Mouse (Mus musculus): ENCODE measurements around the gene Cdk5rap2. TPM values are rescaled to one million over a fixed set of nuclear protein-coding genes. Genes with fewer than 3 reads are reported as not detected.

Cdk5rap2 gene
- total and polyA plus RNA-seq, 3 experiments: 10.5 to 15.4 TPM; not detected in 1

DNA sequence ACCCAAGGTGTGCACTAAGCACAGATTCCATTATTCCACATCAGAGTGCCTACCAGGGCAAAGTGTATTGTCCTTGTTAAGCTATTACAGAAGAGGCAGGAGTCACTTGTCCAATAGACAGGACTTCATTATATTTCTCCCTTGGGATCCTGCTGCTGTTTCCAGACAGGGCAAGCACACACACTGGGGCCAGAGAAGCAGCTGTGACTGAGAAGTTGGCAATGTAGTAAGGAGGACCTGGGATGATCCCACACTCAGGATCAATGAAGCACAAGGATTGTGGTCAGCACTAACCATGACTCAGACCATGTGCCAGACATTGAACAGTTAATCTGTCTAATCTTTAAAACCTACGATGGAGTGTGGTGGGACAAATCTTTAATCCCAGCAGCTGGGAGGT lies 88.7 kb downstream of the Cdk5rap2 start:
- TF ChIP-seq MYC (IDR thresholded peaks at IDR 0.05; ENCODE audit: low read depth, low read length) (no peak), RAD21 (IDR thresholded peaks at IDR 0.05; ENCODE audit: low read depth, low read length) (no peak), ETS1 (IDR thresholded peaks at IDR 0.05; ENCODE audit: low read depth, low read length) (no peak), CHD2 (IDR thresholded peaks at IDR 0.05; ENCODE audit: low read length) (no peak), MEF2A (IDR thresholded peaks at IDR 0.05; ENCODE audit: extremely low read depth, insufficient replicate concordance, low read depth, low read length, poor library complexity, severe bottlenecking) (no peak), MAZ (IDR thresholded peaks at IDR 0.05; ENCODE audit: low read depth, low read length) (no peak), ZNF384 (IDR thresholded peaks at IDR 0.05; ENCODE audit: low read depth, low read length) (no peak), E2F4 (IDR thresholded peaks at IDR 0.05; ENCODE audit: borderline replicate concordance, low read depth, low read length) (no peak), ZKSCAN1 (IDR thresholded peaks at IDR 0.05; ENCODE audit: low read depth, low read length) (no peak), NELFE (IDR thresholded peaks at IDR 0.05; ENCODE audit: low read depth, low read length) (no peak), USF1 (IDR thresholded peaks at IDR 0.05; ENCODE audit: low read depth, low read length) (no peak), SMC3 (IDR thresholded peaks at IDR 0.05; ENCODE audit: low read depth, low read length) (no peak), TBP (IDR thresholded peaks at IDR 0.05; ENCODE audit: low read depth, low read length) (no peak), JUND (IDR thresholded peaks at IDR 0.05; ENCODE audit: low read depth, low read length) (no peak), CTCF (IDR thresholded peaks at IDR 0.05 in 2 of 3, conservative IDR thresholded peaks at IDR 0.05 in 1 of 3; ENCODE audit: control insufficient read depth in 1 of 3, insufficient read depth in 1 of 3, low read depth in 2 of 3, low read length in 3 of 3, poor library complexity in 1 of 3, severe bottlenecking in 1 of 3) (no peak), GABPA (IDR thresholded peaks at IDR 0.05; ENCODE audit: low read depth, low read length) (no peak)
- H3K79me2 ChIP-seq (ENCODE audit: control insufficient read depth, insufficient read depth, low read length, poor library complexity): no peaks in the 10 kb centered on the region
- no peak for DNase-seq (ENCODE audit: low read depth, low spot score)
- no peak overlapping the region for H3K27ac ChIP-seq (ENCODE audit: control insufficient read depth, low read depth, low read length)
- no peak overlapping the region for H3K4me3 ChIP-seq (ENCODE audit: control insufficient read depth in 1 of 2, insufficient read depth in 1 of 2, low read depth in 2 of 2, low read length in 2 of 2)
- no peaks in the 10 kb centered on the region for H3K27me3 ChIP-seq (ENCODE audit: control insufficient read depth in 1 of 2, insufficient read depth in 2 of 2, low read length in 2 of 2)
- no peaks in the 10 kb centered on the region for H3K9me3 ChIP-seq (replicated peaks; ENCODE audit: insufficient read depth, low read length)
- peaks cover 0 to 3% of the 10 kb centered on the region in 2 experiments; a peak in 2 of 4 replicates for H3K36me3 ChIP-seq (ENCODE audit: control insufficient read depth in 1 of 2, insufficient read depth in 2 of 2, low read length in 2 of 2)
- H3K4me1 ChIP-seq (ENCODE audit: control insufficient read depth in 1 of 2, insufficient read depth in 2 of 2, low read length in 2 of 2): no peaks in the 10 kb centered on the region
- no peak overlapping the region for H3K9ac ChIP-seq (ENCODE audit: control insufficient read depth, low read depth, low read length, poor library complexity, severe bottlenecking)

- H3K27ac ChIP-seq (ENCODE audit: control insufficient read depth, low read depth, low read length): no peak overlapping the region
- no peaks in the 10 kb centered on the region for H3K27me3 ChIP-seq (ENCODE audit: control insufficient read depth in 1 of 2, insufficient read depth in 2 of 2, low read length in 2 of 2)
- no peaks in the 10 kb centered on the region for H3K9me3 ChIP-seq (replicated peaks; ENCODE audit: insufficient read depth, low read length)
- DNase-seq (ENCODE audit: low read depth, low spot score): no peak
- H3K4me3 ChIP-seq (ENCODE audit: control insufficient read depth in 1 of 2, insufficient read depth in 1 of 2, low read depth in 2 of 2, low read length in 2 of 2): no peak overlapping the region
- H3K4me1 ChIP-seq (ENCODE audit: control insufficient read depth in 1 of 2, insufficient read depth in 2 of 2, low read length in 2 of 2): no peaks in the 10 kb centered on the region
- TF ChIP-seq USF1 (IDR thresholded peaks at IDR 0.05; ENCODE audit: low read depth, low read length) (no peak), JUND (IDR thresholded peaks at IDR 0.05; ENCODE audit: low read depth, low read length) (no peak), SMC3 (IDR thresholded peaks at IDR 0.05; ENCODE audit: low read depth, low read length) (no peak), NRF1 (IDR thresholded peaks at IDR 0.05; ENCODE audit: insufficient read depth, low read depth, low read length, poor library complexity, severe bottlenecking) (no peak), EP300 (IDR thresholded peaks at IDR 0.05; ENCODE audit: low read depth in 1 of 2, low read length in 2 of 2) (no peak), UBTF (IDR thresholded peaks at IDR 0.05; ENCODE audit: borderline replicate concordance, insufficient read depth, low read depth, low read length) (no peak), ZKSCAN1 (IDR thresholded peaks at IDR 0.05; ENCODE audit: low read depth, low read length) (no peak), MAFK (IDR thresholded peaks at IDR 0.05; ENCODE audit: borderline replicate concordance, low read depth, low read length) (no peak)
- H3K79me2 ChIP-seq (ENCODE audit: control insufficient read depth, insufficient read depth, low read length, poor library complexity): no peaks in the 10 kb centered on the region
- H3K36me3 ChIP-seq (ENCODE audit: control insufficient read depth in 1 of 2, insufficient read depth in 2 of 2, low read length in 2 of 2): peaks cover 0 to 5% of the 10 kb centered on the region in 2 experiments; a peak in 2 of 4 replicates
- no peak overlapping the region for H3K9ac ChIP-seq (ENCODE audit: control insufficient read depth, low read depth, low read length, poor library complexity, severe bottlenecking)
Measured at GRCm38 (mm10) chr4:70312170-70312569, 98.1 kb downstream of the Cdk5rap2 start.

Data from MEL (cell line).